Mouse (Mus musculus) ES-Bruce4 (cell line): ENCODE measurements around the gene Hyal1.

ENCODE experiments used
- CTCF ChIP-seq: IDR thresholded peaks from one replicate; pipeline ENCODE4 v1.8.1; 2011; ENCODE audit warnings: low read depth, low read length
- POLR2A ChIP-seq: IDR thresholded peaks from one replicate; pipeline ENCODE4 v1.8.1; 2011; ENCODE audit warnings: low read length; ENCODE audit not compliant: insufficient read depth

- TF ChIP-seq CTCF (no peak), POLR2A (no peak)
These were observed 20.2 kb downstream of the Hyal1 start for GRCm38 (mm10) chr9:107596619-107597569.
